Mouse (Mus musculus) frontal cortex, postnatal 10 days (tissue): Measurements from ENCODE around the gene Mindy4.

Source experiments
- DNase-seq, 2 experiments: peaks; one replicate each; pipeline ENCODE4 v3.0.0; 2022; ENCODE audit warnings: low spot score in 2 of 2, mixed read lengths in 1 of 2

The Mindy4 gene

GRCm38 (mm10) chr6:55341688-55342087 lies 138.5 kb downstream of the Mindy4 start:
- DNase-seq: no peak

- no peak for DNase-seq
Measured at GRCm38 (mm10) chr6:55342328-55342727, 139.1 kb downstream of the Mindy4 start.

DNA sequence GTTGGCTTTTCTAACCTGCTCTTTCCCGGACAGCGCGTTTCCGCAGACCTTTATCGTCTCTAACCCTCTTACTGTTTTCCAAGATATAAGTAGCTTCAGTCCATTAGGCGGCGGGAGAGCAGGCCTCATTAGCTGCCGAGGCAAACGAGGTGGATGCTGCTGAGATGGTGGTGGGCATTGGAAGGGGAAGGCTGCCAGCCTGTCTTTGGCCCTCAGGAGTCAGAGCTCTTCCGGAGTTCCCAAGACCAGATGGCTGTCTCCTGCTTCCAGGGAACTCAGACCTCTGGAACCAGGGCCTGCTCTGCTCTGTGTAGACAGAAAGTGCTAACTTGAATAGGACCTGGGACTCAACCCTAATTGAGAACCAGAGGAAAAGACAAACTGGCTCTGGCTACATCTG lies 140.3 kb downstream of the Mindy4 start:
- no peak for DNase-seq

DNA sequence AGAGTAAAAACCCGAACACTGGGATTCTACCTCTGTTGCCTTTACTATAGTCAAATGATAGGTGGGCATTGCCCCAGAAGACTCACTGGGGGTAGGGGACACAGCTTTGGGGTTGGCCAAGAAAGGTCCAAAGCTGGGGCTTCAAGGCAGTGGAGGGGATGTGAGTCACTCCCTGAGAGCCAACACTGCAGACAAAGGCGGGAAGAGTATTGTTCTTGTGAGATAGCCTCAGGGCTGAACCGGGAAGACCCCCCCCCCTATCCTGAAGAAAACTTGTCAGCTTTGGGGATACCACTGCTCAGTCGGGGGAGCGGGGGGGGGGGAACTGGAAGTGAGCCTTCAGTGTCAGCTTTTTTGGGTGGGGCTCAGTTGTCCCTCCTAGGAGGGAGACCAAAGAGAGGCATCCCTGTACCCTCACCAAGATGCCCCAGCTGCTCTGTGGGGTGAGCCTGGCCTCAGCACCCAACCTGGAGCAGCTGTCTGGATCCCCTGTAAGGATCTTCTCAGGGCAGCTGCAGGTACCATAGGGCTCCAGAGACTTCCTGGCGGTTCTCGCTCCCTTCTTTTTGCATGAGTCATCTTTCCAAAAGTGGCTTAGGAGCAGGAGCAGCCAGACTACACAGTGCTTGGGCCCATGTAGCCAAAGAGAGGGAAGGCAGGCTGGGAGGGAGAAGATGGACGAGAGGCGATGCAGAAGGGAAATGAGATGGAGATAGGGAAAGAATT lies 141.3 kb downstream of the Mindy4 start:
- no peak for DNase-seq

DNA sequence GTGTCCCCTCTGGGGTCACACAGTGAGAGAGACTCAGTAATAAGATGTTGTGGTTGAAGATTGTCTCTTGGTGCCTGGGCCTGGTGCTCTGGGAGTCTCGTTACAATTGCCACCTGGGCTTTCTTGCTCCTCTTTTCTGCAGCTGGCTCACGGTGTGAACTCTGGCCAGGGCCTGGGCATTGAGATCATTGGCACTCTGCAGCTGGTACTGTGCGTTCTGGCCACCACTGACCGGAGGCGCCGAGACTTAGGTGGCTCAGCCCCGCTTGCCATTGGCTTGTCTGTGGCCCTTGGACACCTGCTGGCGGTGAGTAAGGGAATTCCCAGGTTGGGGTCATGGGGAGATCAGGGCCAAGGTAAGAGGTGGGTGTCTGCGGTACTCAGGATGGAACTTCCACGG lies 142.1 kb downstream of the Mindy4 start:
- DNase-seq: no peak

- DNase-seq: no peak
Measured at GRCm38 (mm10) chr6:55346491-55346890, 143.3 kb downstream of the Mindy4 start.

DNA sequence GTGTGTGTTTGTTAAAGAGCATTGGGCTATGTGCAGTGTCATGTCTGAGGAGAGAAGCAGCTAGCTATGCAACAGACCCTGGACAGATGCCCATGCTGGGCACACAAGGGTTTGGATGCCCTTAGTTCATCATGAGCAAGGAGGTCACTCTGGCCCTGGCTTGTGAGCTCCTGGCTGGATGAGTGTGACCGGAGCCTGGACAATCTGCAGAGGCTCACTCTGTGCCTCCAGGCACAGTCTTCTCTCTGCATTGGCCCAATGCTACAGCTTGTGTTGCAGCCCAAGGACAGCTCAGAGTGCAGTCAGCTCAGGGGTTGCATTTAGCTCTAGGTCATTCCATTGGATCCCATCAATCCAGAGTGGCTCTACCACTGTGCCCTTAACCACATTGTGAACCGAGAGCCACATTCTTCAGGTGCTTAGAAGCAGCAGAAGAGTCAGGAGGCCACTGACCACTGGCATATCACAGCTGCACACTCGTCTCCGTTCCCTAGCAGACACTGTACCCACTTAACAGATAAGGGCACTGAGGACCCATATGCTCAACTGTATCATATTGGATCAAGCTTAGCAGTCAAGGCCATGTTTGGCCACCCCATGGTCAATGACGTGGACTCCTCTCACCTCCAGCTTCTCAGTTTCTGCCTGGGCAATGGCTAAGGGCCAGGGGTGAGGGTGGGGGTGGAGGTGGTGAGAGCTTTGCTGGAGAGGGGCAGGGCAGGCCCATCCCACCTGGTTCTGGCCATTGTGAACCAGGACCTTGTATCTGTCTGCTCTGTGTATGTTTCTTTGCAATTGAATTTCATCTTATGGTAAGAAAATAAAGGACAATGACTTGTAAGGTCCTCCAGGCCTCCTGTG lies 144.8 kb downstream of the Mindy4 start:
- DNase-seq: no peak

DNA sequence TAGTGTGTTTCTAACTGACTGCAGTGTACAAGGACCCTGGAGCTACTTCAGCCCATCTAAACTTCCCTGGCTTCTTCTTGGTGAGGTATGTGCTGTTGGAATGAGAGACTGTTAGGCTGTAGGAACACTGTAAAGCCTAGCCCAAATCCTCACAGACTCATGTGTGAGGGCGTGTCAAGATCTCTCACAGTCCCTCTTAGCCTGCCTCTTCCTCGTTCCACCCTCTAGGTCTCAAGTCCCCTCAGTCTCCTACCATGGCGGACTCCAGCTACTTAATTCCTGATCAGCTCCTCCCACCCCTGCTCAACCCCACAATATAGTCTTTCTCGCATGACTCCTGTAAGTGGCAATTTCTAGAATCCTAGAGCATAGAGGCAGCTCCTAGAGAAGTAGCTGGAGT lies 146.0 kb downstream of the Mindy4 start:
- no peak for DNase-seq

- no peak for DNase-seq
Measured at GRCm38 (mm10) chr6:55350383-55350952, 147.3 kb downstream of the Mindy4 start.

DNA sequence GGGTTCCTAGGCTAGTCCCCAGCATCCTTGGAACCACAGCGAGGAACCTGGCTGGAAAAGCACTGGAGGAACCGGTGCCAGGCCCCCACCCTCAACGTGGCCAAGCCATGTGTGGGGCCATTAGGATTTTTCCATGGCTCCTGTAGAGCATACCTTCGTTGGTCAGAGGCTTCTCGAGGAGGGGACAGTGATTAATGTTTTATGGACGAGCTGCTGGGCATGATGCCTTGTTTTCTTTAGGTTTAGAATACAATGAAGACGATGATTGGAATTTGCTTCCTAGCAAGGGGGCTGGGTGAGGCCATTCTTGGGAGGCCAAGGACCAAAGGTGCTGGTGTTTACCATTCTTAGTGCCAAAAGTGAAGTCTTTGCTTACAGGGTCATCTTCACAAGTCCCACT lies 148.5 kb downstream of the Mindy4 start:
- no peak for DNase-seq

DNA sequence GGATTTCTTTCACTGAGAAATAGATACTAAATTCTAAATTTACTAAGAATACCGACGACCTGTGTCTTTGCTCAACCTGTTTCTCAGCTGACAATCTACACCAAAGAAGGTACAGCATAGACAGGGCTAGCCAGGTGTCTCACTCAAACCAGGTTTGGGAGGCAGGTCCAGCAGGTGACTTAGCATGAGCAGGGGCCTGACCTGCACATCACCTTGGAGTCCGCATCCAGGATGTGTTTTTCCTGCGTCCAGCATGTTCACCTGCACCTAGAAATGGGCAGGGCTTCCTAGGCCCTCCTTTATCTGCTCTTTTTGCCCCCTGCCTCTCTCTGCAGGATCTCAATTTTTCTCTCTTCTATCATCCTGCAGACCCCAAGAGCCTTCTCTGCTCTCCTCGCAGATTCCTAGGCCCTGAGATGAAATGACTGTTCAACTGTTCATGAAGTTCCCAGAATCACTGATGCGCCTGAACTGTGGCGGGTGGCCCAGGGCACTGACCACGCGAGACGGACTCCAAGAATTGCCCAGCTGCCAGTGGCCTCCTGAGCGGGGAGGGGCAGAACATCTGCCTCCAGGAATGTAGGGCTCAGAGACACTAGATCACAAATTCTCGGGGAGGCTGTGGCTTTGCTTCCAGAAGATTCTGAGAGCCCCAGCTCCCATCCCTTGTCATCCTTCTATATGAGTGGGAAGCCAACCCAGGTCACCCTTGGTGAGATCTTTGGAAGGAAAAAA lies 150.7 kb downstream of the Mindy4 start:
- DNase-seq: no peak

- DNase-seq: no peak
Measured at GRCm38 (mm10) chr6:55354456-55355117, 151.4 kb downstream of the Mindy4 start.

DNA sequence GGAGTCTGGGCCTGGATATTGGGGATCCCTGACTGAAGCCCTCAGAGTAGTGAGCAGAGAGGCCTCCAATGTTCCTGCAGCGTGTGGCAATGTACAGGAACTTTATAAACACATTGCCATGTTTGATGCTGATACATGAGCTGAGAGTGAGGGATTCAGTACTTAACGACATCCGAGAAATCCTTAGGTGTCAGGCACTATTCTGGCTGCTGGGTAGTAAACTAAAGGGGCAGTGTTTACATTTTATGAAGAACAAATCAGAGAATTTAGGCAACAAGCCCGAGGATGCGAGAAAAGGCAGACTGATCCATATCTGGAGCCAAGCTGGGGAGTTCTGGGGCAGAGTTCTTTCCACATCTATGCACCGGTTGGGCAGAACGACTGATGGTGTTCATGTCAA lies 152.4 kb downstream of the Mindy4 start:
- no peak for DNase-seq

DNA sequence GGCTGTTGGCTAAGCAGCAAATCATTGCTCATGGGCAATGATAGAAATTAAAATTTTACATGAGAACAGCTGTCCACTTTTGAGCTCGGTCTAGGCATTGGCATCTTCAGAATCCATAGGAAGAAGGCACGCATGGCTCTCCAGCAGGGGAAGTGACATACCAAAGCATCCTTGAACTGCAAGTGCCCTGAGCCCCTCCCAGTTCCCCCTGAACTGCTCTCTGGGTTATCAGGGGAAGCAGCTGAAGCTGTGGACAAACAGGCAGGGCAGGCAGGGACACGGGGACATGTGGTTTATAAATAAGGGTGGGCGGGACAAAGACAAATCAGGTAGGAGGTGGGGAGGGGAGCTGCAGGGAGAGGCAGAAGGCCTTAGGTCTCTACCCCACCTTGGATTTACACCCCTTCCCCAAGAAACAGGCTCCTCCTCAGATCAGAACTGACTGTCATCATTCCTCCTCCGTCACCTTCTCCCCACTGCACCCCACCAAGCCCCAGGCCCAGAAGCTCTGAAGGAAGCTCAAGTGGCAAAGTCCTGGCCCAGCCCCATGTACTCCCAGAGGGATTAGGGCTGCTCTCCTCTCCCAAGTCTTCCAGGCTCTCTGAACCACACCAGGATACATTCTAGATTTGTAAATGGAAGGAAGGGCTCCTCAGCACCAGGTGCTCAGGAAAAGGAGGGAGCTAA lies 153.0 kb downstream of the Mindy4 start:
- DNase-seq: no peak

GRCm38 (mm10) chr6:55356976-55357635 lies 153.9 kb downstream of the Mindy4 start:
- DNase-seq: no peak

GRCm38 (mm10) chr6:55357636-55358031 lies 154.5 kb downstream of the Mindy4 start:
- no peak for DNase-seq

- no peak for DNase-seq
Measured at GRCm38 (mm10) chr6:55358731-55359143, 155.6 kb downstream of the Mindy4 start.

- no peak for DNase-seq
Measured at GRCm38 (mm10) chr6:55362663-55363062, 159.5 kb downstream of the Mindy4 start.

DNA sequence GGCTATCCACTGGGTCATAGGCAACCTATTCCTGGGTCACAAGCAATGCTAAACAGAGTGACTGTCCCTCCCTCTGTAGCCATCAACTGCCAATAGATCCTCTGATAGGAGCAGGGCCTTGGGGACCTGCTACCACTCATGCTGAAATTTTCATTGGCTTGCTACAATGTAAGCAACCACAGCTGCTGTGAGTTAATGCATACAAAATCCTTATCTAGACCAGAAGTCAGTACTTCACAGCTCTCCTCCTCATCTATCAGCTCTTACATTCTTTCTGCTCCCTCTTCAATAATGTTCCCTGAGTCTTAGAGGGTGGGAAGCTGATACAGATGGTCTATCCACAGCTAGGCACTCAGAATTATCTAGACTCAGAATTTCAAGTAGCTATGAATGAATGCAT lies 163.9 kb downstream of the Mindy4 start:
- DNase-seq: no peak
